Mouse (Mus musculus) frontal cortex, adult 2 months (tissue): ENCODE data around the gene Nnat. TPM values are rescaled to one million over a fixed set of nuclear protein-coding genes. Genes with fewer than 3 reads are reported as not detected.
"Not testable (repeated sequence)": the region's sequence is repeated elsewhere in the genome, so short reads cannot be mapped to it uniquely, and the experiment has no call there.

Source experiments
- DNase-seq, 2 experiments: peaks; one replicate each; pipeline ENCODE4 v3.0.0; 2022; ENCODE audit warnings: low spot score in 1 of 2; ENCODE audit errors: extremely low spot score in 1 of 2
- polyA plus RNA-seq: library from polyadenylated mRNA; depleted of rRNA; stranded (reverse); fragments of >200 nt; gene quantifications from 2 replicates; pipeline ENCODE4 v1.2.3, GENCODE M21; 2012

The Nnat gene
- polyA plus RNA-seq, 1 experiment = 428 TPM

DNA sequence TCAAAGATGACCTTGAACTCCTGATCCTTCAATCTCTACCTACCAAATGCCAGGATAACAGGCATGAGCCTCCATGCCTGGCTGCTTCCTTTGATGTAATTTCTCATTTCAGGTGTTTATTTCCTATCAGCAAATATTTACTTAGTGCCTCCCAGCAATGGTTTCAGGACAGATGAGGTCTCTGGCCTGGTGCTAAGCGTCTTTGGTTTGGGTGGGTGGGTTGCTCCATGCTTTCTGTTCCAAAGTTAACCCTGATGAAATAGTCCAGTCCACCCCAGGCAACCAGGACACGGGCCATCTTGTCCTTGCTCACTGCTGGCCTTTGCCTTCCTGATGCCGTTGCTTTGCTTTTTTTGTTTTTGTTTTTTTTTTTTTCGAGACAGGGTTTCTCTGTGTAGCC lies 9.6 kb upstream of the Nnat start:
- DNase-seq = no peak

DNA sequence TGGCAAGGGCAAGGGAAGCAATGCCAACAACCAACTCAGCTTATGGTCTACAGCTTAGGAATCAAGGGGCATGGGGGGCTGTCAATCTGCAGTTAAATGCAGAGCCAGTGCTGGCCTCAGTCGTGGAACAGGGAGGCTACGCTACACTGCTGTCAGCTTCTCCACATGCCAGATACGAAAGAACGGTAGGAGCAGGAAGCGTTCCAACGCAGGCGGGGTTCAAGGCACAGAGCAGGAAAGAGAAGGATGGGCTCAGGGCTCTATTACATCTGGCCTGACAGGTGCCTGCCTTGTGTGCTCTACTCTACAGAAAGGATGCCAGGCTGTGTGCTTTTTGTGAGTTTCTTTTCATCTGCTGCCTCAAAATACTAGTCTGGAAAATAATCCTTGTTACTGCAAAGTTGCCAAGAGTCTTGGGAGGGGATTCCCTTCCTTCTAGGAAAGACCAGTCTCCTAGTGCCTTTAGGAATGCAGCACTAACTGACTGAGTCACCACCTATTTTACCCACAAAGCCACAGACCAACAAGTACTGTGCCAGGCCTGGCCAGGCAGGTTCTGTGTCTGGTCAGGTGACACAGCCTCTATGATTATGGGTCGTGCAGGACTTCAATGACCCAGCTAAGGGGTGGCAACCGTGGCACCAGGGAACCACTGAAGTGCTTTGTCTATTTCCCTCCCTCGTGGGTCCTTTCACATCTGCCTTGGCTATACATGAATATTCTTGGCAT lies 7.6 kb upstream of the Nnat start:
- no peak for DNase-seq

DNA sequence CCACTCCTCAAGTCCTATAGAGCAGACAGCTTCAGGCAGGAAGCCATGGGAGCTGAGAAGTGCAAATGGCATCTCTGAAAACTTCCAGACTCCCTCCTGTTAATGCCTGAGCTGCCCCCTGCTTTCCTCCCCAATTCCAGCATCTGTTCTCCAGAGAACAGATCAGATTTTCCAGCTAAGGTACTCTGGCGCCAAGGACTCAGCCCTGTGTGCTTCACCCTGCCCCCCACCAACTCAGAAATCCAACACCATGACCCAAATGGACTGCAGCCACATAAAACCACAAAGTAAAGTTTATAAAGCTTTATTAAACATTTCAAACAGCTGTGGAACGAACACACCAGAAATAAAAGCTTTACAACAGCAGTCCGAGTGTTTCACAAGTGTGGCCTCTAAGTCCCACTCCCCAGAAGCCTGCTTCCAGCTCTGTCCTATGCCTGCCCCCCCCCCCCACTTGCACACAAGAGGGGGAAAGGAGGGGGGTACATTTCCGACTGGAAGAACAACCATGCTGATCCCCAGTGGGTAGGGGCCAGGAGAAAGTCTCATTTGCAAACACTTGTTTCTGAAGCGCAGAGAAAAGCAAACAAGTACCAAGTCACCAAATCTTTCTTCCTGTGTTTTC lies 3.7 kb upstream of the Nnat start:
- no peak for DNase-seq

GRCm38 (mm10) chr2:157558051-157558450 lies 1.8 kb upstream of the Nnat start:
- DNase-seq = no peak

- DNase-seq = no peak
Measured at GRCm38 (mm10) chr2:157558520-157558919, 1.4 kb upstream of the Nnat start.

DNA sequence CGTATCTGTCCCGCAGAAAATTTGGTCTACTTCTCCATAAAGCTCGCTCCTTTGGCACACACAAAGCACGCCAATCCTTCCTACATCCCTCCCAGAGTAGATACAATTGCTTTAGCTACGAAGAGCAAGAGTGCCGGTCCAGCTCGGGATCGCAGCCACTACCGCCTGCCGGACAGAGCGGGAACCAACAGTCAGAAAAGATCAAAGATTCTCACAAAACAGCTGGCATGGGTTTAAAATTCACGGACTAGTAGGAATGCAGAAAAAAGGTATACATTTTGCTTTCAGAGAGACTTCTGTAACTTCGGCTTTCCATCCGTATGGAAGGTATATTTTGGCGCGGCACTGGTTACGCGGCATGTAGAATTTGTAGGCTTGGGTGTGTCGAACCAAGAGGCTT lies 438 bp upstream of the Nnat start:
- DNase-seq = no peak

GRCm38 (mm10) chr2:157560302-157560701 lies 424 bp downstream of the Nnat start:
- no peak for DNase-seq

DNA sequence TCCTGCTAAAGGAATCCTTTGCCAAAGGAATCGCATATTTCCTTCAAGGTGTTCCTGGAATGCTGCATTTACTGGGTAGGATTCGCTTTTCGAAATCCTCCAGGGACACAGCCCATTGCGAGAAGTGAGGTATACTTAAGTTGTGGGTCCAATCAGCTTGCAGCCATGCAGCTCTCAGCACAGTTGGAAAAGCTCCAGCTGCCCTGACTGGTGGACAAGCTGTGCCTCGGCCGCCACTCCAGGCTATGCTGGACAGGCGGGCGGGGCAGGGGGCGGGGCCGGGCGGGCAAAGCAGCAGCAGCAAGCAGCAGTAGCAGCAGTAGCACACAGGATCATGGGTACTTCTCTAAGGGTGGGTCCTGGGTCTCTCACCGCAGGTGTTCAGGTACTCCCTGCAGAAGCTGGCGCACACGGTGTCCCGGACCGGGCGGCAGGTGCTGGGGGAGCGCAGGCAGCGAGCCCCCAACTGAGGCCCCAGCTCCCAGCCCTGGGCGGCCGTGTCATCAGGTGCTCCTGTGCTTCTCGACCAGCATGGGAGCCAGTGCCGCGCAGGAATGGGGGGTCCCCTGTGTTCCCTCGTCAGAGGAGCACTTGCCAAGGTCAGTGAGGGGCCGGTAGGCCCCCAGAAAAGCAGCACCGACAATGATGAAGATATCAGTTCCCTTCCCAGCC lies 1.4 kb downstream of the Nnat start:
- DNase-seq = peak in 1 of 2 experiments; percentile 69

DNA sequence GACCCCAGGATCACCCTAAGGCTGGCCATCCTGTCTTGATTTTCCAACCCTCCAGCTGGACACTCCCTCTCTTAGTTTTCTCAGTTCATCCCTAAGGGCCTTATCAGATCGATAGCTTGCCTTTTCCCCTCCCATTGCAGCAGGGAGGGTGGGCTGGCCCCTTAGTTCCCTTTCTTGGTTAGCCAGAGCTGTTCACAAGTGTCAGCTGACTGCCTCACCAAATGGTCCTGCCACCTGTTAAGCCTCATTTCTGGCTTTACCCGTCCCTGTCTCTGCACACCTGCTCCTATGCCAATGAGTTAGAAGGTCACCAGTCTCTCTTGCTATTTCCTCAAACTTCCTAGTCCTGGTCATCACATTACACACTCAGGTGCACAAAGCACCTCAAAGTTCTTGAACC lies 3.2 kb downstream of the Nnat start:
- DNase-seq = no peak

DNA sequence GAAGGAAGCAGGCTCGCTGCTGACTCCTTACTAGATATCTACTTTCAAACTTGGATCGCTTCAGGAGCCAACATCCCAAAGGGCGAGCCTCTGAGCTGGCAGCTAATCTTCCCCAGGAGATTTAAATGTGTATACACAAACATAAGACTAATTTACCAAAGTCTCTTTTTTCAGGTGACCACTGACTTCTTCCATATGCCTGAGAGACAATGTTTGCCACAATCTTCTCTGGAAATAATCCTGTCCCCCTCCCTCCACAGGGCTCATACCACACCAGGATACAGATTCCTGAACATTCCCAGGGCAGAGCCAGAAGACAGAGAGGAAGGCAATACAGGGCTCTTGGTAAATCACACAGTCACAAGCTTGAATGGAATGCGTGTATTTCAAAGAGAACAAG lies 4.8 kb downstream of the Nnat start:
- no peak for DNase-seq

DNA sequence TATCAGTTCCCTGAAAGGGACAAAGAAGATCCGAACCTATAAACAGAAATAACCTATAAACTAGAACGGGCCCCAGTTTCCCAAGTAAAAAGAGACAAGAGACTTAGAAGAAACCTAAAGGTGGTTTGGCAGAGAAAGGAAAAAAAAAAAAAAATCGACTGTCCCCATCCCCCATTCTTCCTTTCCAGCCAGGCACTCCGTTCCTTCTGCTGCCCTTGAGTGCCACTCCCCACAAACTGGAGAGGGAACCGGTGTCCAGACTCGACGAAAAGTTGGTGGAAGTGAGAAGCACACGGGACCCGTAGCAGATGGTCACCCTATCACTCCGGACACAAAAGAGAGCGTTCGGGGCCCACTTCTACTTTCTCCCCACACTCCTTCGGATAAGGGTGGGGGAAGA lies 5.6 kb downstream of the Nnat start:
- no peak for DNase-seq

DNA sequence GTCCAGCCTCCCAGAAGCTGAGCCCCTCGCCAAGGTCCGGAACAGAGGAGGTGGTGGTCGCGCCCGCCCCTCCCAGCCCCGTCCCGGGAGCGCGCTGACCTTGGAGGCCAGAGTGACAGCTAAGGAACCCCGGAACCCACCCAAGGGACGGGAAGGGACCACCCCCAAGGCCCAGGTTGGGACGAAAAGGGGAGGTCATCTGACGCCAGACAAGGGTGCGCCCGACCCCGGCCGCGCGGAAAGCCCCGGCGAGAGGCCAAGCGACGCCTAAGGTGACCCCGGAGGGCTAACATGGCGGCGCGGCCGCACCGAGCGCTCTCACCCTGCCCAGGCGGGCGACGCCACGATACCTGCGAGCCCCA lies 6.0 kb downstream of the Nnat start:
- DNase-seq = no peak

DNA sequence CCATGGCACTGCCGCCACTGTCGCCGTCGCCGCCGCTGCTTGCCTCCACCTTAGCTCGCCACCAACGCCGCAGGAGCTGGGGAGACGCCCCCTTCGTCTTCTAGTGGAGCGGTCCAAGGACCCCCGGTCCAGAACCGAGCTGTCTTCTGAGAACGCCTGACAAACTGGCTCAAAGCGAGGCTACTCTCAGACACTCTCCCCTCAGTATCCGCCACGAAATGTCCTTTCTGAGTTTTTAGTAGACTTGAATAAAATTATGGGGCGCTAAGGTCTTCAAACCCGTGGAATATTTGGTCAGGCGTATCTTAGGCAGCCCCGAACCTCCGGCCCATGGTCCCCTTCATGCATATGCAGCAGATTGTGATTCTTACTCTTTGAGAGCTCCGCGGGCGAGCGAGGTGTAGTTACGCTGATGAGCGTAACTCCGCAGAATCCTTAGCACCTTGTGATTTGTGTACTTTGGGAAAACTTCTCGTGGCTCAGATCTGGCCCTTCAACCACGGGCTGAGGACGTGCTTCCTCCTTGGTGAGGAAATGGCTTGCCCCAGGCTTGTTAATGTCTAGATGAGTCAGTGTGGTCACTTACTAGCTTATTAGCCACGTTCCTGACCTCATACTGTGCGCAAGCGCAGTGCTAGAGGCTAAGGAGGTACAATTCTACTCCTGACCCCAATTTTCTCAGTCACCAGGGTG lies 6.5 kb downstream of the Nnat start:
- DNase-seq = peak; percentile 70 to 89

DNA sequence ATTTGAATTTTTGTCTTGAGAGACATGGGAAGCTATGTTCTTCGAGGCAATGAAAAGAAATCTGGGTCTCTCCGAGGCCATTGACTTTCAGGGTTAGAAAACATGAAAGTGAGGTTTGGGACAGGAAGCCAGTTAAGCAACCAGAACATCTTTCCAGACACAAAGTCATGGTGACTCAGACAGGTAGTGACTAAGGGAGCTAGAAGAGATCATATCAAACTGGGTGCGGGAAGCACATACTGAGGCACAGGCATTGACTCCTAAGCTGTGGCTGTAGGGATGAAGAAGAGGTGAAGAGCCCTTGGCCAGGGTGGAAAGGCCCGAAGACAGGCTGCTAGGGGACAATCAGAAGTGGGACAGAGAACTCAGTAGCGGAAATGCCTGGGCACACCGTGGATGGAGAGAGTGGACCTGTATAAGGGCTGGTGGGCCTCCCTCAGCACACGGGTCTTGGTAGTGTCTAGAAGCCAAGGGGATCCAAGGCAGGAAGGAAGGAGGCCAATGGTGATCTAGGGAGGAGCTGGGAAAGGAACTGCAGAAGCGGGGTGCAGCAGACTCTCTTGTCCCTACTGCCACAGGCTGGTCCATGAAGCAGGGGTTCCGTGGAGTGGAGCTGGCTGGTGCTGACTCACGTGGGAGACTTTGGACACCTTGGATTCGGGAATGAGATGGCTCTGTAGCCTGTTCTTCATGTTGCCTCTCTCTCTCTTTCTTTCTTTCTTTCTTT lies 7.5 kb downstream of the Nnat start:
- no peak for DNase-seq

- DNase-seq = no peak
Measured at GRCm38 (mm10) chr2:157568881-157569280, 9.0 kb downstream of the Nnat start.

GRCm38 (mm10) chr2:157569796-157570485 lies 10.1 kb downstream of the Nnat start:
- no peak for DNase-seq

- DNase-seq = peak; percentile 41 to 80
Measured at GRCm38 (mm10) chr2:157571224-157571832, 11.4 kb downstream of the Nnat start, which contains the start of gene Blcap. TSS of gene Blcap (minus strand) at chr2:157571274.

DNA sequence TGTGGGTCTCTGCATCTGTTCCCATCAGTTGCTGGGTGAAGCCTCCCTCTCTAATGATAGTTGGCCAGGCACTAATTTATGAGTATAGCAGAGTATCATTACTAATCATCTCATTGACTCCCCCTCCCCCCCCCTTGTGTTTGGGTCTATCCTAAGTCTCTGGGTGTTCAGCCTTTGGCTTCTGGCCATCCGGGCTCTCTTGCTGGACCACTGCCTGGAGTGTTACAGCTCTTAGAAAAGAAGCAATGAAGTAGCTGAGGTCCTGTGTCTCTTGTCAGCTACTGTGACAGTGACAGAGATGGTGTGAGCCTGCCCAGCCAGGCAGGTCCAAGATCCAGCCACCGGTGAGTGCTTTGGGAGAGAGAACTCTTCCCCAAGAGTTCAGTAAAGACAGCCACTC lies 12.9 kb downstream of the Nnat start:
- no peak for DNase-seq

GRCm38 (mm10) chr2:157585351-157585750 lies 25.5 kb downstream of the Nnat start:
- not testable (repeated sequence) for DNase-seq
